Mouse (Mus musculus): ENCODE data around the gene Fmo4.

GRCm38 (mm10) chr1:162834342-162834741 is 20.6 kb upstream of the Fmo4 start:
- TF ChIP-seq CTCF (IDR thresholded peaks at IDR 0.05; ENCODE audit: low read depth, low read length) (no peak), POLR2A (IDR thresholded peaks at IDR 0.05; ENCODE audit: extremely low read depth, insufficient read depth, low read length) (no peak)

Data from liver, adult 2 months (tissue).